Mouse (Mus musculus) ovary, adult 18-20 months (tissue): ENCODE measurements around the gene Cldn6.

Source experiments
- DNase-seq: peaks from one replicate; pipeline ENCODE4 v3.0.0; 2022; ENCODE audit warnings: low spot score, mixed read lengths

Cldn6 gene

DNA sequence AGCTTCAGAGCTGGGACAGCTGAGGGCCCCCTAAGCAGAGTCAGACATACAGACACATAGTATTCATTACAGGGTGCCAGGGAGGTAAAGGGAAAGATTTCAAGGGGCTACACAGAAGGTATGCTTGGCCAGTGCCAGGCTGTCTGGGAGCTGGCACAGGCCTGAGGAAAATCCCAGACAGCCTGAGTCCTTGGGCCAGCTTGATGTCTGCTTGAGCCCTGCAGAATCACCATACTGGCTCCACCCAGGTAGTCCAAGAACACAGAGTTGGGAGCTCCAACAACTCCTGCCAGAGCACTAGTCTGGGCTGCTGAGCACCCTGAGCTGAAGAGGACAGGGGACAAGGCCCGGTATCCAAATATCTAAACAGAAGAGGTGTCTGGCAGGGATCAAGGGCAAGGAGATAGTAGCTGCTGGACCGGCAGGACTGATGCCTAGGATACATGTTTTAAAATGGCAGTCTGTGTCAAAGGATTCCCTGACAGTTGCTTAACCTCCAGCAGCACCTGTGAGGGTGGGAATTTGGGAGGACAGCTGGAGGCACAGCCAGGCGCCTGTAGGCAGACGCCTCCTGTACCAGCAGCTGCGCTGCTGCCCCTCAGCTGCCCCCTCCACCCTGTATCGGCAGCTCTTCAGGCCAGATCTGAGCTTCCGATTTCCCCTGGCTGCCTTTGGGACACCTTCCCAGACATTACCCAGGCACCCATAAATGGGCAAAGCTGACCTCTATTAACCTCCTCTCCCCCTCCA lies 43.5 kb downstream of the Cldn6 start, which contains the start of gene 1520401A03Rik:
TSS of gene 1520401A03Rik (minus strand) at position 408 of the 750 bp plus-strand sequence.
- DNase-seq: no peak

DNA sequence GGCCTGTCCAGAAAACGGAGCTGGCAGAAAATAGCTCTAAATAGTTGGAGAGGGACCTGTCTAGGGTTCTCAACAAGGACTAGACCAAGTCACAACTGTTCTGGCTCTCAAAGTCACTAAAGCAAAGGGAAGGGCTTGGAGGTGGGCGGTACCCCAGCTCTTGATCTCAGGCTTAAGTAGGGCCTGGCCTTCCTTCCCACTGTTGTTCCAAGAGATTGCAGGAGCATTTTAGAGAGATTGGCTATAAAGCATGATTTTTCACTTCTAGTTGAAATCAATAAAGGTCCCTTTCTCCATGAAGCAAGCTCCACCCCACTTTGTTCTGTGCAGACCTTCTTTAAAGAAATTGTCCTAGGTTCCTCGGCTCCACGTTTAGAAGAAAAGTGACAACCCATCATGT lies 46.4 kb downstream of the Cldn6 start:
- no peak for DNase-seq

DNA sequence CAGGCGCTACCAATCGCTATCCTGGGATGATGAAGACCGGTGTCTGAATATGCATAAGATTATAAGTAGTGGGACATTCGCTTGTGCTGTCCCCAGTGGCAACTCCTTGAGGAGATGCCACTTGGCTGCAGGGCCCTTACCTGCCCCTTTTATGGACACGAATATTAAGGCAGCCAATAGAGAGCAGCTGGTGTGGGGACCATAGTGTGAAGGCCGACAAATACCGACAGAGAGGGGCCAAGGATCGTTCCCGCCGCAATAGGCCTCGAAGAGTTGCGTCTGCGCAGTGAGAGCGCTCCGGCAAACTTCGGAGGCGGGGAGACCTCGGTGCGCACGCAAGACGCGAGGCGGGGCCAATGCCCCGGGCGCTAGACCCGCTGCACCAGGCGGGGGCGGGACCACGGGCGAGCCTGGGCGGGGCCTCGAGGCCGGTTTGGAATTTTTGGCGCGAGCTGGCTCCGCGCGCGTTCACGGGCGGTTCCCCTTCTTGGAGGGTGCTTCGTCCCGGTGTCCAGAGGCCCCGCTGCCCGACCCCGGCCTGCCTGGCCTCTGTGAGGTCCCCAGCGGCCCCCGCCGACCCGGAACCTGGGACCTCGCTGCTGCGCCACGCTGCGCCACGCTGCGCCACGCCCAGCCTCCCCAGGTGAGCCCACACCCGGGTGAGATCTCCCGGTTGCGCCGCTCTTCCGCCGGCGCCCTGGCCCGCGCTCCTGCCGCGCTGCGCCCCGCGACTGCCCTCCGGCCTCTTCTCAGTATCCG lies 47.1 kb downstream of the Cldn6 start, which contains the start of gene Pkmyt1:
TSS of gene Pkmyt1 (plus strand) at position 338 of the 759 bp plus-strand sequence.
- peak; percentile 89 for DNase-seq

DNA sequence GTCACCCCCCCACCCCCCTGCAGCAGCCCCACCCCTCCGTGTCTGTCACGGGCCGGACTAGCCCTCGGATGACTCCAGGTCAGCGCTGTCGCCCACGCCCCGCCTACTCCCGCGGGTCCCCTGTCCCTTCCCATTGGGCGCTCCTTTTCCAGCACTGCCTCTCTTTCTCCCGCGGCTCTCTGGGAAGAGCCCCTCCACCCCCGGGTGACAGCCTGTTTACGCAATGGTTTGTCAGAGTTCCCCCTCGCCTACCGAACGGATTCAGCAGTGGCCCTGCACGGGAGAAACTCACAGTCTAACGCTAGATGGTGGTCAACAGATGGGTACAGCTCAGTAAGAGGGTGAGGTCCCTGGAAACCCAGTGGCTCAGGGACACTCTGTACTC lies 47.7 kb downstream of the Cldn6 start:
- peak; percentile 66 for DNase-seq

DNA sequence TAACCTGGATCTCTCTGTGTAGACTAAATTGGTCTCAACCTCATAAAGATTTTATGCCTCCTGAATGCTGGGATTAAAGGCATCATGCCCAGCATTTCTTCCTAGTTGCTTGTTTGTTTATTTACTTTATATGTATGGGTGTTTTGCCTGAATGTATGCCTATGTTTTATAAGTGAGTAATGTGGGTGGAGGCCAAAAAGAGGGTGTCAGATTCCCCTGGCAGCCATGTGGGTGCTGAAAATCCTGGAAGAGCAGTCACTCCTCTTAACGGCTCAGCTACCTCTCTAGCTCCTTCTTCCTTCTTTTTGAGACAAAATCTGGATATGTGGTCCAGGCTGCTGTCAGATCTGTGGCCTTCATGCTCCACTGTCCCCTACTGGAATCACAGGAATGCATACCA lies 51.4 kb downstream of the Cldn6 start:
- DNase-seq: no peak
